In the genomic region with DNA sequence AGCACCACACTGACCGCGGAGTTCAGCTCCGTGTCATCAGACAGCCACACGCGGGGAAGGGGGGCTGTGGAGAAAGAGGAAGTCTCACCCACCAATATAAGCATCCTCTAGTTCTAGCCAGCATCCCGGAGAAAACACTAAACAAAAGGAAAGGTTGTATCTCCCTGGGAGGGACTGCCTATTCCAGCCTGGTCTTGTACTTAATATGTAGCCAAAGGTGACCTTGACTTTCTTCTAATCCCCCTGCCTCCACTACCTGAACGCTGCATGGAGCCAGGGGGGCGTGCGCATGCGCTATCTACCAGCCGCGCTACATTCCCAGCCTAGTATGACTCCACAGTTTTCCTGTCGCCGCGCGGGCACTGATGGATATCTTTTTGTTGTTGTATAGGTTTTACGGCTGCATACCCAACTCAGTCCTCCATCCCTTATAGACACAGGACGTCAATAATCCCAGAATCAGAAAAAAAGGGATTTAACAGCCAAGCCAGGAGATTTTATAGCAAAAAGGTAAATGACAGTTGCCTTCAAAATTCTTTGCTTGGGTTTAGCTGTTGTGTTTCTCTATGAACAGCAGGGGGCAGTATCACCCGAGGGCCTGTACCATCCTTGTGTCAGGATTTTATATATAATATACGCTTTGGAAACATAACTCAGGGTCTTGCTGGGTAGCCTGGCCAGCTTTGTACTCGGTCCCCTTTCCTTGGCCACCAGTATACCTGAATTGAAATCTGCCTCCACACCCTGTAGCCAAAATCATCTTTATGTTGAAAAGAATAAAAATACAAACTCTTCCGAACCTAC, we compare ENCODE assay signal across 8 mouse cellular contexts. TPM values are rescaled to one million over a fixed set of nuclear protein-coding genes. Genes with fewer than 3 reads are reported as not detected.
A peak's percentile ranks its signal among the peaks of the same experiment; 100 is the strongest.
DNase-seq lines count a peak whose midpoint lies in the region; ATAC-seq and TF ChIP-seq lines count a peak whose summit lies in the region.

No protein-coding gene starts in this region.

- no peak overlapping the region for H3K27ac ChIP-seq in heart, adult 2 months
- H3K27ac ChIP-seq in cortical plate, adult 2 months (ENCODE audit: insufficient read depth, low read length): no peak overlapping the region
- no peak overlapping the region for H3K27ac ChIP-seq in heart, embryonic 12.5 days (ENCODE audit: poor library complexity, severe bottlenecking)
- peak overlapping the region; percentile 73 for H3K27ac ChIP-seq in layer of hippocampus, adult 2 months
- H3K27ac ChIP-seq in lung, embryonic 14.5 days (ENCODE audit: low read depth): no peak overlapping the region

- no peaks in the 10 kb centered on the region for H3K36me3 ChIP-seq in heart, adult 2 months (ENCODE audit: control insufficient read depth, insufficient read depth, low read length)
- H3K36me3 ChIP-seq in heart, embryonic 12.5 days: no peaks in the 10 kb centered on the region
- H3K36me3 ChIP-seq in lung, embryonic 14.5 days (ENCODE audit: insufficient read depth): no peaks in the 10 kb centered on the region

- no peaks in the 10 kb centered on the region for H3K9me3 ChIP-seq in heart, embryonic 12.5 days (replicated peaks)
- no peaks in the 10 kb centered on the region for H3K9me3 ChIP-seq in lung, embryonic 14.5 days (ENCODE audit: low read depth, low read length)

- WGBS in heart, adult 2 months: 12% methylated on average over 22 of the region's 22 CpGs
- WGBS in heart, embryonic 12.5 days: 14% methylated on average over 22 of the region's 22 CpGs
- 11% methylated on average over 22 of the region's 22 CpGs for WGBS in lung, embryonic 14.5 days

- peak; percentile 77 for TF ChIP-seq CTCF in heart, adult 2 months (IDR thresholded peaks at IDR 0.05)
- peak; percentile 54 for TF ChIP-seq CTCF in cortical plate, adult 2 months (IDR thresholded peaks at IDR 0.05; ENCODE audit: extremely low read depth, insufficient read depth, low read length)
- TF ChIP-seq CTCF in layer of hippocampus, adult 2 months (conservative IDR thresholded peaks at IDR 0.05): peak; percentile 80
- peak; percentile 79 for TF ChIP-seq CTCF in lung, embryonic 14.5 days (IDR thresholded peaks at IDR 0.05; ENCODE audit: low read depth)

- H3K4me1 ChIP-seq in heart, adult 2 months (ENCODE audit: control insufficient read depth, insufficient read depth, low read length): no peaks in the 10 kb centered on the region
- no peaks in the 10 kb centered on the region for H3K4me1 ChIP-seq in cortical plate, adult 2 months (ENCODE audit: control insufficient read depth, insufficient read depth, low read length)
- H3K4me1 ChIP-seq in heart, embryonic 12.5 days (replicated peaks): peaks cover 14% of the 10 kb centered on the region
- no peaks in the 10 kb centered on the region for H3K4me1 ChIP-seq in lung, embryonic 14.5 days (ENCODE audit: insufficient read depth)

- no peaks in the 10 kb centered on the region for H3K79me2 ChIP-seq in heart, adult 2 months (replicated peaks; ENCODE audit: control insufficient read depth, insufficient read depth, low read length)

- no peak for TF ChIP-seq EP300 in heart, adult 2 months (IDR thresholded peaks at IDR 0.05; ENCODE audit: insufficient read depth, low read depth, low read length)

- H3K9ac ChIP-seq in heart, adult 2 months (ENCODE audit: low read depth, low read length): no peak overlapping the region
- H3K9ac ChIP-seq in heart, embryonic 12.5 days: 0 out of 2 replicates have a peak overlapping the region, but pooled peaks have one; percentile 30
- H3K9ac ChIP-seq in lung, embryonic 14.5 days: peak overlapping the region; percentile 34

- H3K27me3 ChIP-seq in heart, adult 2 months (ENCODE audit: control insufficient read depth, insufficient read depth, low read length): no peaks in the 10 kb centered on the region
- peaks cover 21% of the 10 kb centered on the region for H3K27me3 ChIP-seq in heart, embryonic 12.5 days (replicated peaks)
- no peaks in the 10 kb centered on the region for H3K27me3 ChIP-seq in lung, embryonic 14.5 days (ENCODE audit: insufficient read depth, low read length)

- TF ChIP-seq POLR2A in heart, adult 2 months (IDR thresholded peaks at IDR 0.05; ENCODE audit: insufficient read depth, low read depth, low read length): no peak
- peak; percentile 57; the same call in 1 of the 2 replicates for TF ChIP-seq POLR2A in cortical plate, adult 2 months (IDR thresholded peaks at IDR 0.05; ENCODE audit: extremely low read depth, insufficient read depth, low read length)

- DNase-seq in heart, adult 2 months: no peak
- DNase-seq in heart, postnatal 25 days (ENCODE audit: low spot score): no peak
- peak; percentile 47 to 66 for DNase-seq in layer of hippocampus, adult 2 months (ENCODE audit: low spot score in 2 of 2)
- DNase-seq in lung, embryonic 14.5 days: peak; percentile 76
- peak; percentile 70 for DNase-seq in retina, postnatal 1 day
- no peak for DNase-seq in gastrocnemius, postnatal 4 days (ENCODE audit: low spot score in 2 of 2)

- H3K4me3 ChIP-seq in heart, adult 2 months: peak overlapping the region; percentile 36
- peak overlapping the region; percentile 12; the same call in 1 of the 2 replicates for H3K4me3 ChIP-seq in cortical plate, adult 2 months (ENCODE audit: insufficient read depth, low read length)
- H3K4me3 ChIP-seq in heart, embryonic 12.5 days: peak overlapping the region; percentile 31
- H3K4me3 ChIP-seq in layer of hippocampus, adult 2 months: peak overlapping the region; percentile 50
- peak overlapping the region; percentile 20 for H3K4me3 ChIP-seq in lung, embryonic 14.5 days (ENCODE audit: low read depth, low read length)

- intact Hi-C loops in heart, adult 2 months (cut with DNase I): loop anchor here (2.0 kb wide), 1 partner anchor 159 kb away; no protein-coding TSS in a partner anchor
- intact Hi-C loops in heart, postnatal 25 days (cut with DNase I): loop anchor here (2.0 kb wide), 1 partner anchor 159 kb away; no protein-coding TSS in a partner anchor

- peak; percentile 62; the same call in 1 of the 2 replicates for ATAC-seq in heart, embryonic 12.5 days (ENCODE audit: insufficient number of reproducible peaks, low FRiP score)
- ATAC-seq in lung, embryonic 14.5 days (ENCODE audit: insufficient read depth): peak; percentile 41; the same call in 1 of the 2 replicates

- H3K4me2 ChIP-seq in heart, embryonic 12.5 days: peak overlapping the region; percentile 65
- H3K4me2 ChIP-seq in lung, embryonic 14.5 days: peak overlapping the region; percentile 61

RNA-seq across cellular contexts. Expression of gene Nipal3, which starts 12.9 kb away (rescaled TPM):
- 10 to 100 TPM; 35.0 to 41.5 TPM for total RNA-seq in heart, adult 2 months (2021)
- 27.0 and 39.4 TPM in 2 replicates for polyA plus RNA-seq in heart, adult 2 months (2012; rRNA removed)
- 10 to 100 TPM; 36.4 to 44.5 TPM for total RNA-seq in heart, postnatal 25 days (2021)
- 45.9 and 48.3 TPM in 2 replicates for polyA plus RNA-seq in cortical plate, adult 2 months (2012; rRNA removed)
- 4.0 and 4.2 TPM in 2 replicates for polyA plus RNA-seq in heart, embryonic 12.5 days (2016; fragmentation: Nextera tagmentation; extraction: Ambion mirVana)
- total RNA-seq in layer of hippocampus, adult 2 months (2021): 10 to 100 TPM; 81.8 to 85.3 TPM
- 3.4 and 4.7 TPM in 2 replicates for polyA plus RNA-seq in lung, embryonic 14.5 days (2014; fragmentation: Nextera tagmentation; extraction: Ambion mirVana)
- 1 to 10 TPM; 5.5 to 6.5 TPM for total RNA-seq in gastrocnemius, postnatal 4 days (2021)

RNA-seq across cellular contexts. Expression of gene Stpg1, which starts 13.2 kb away (rescaled TPM):
- total RNA-seq in heart, adult 2 months (2021): not detected
- polyA plus RNA-seq in heart, adult 2 months (2012; rRNA removed): 0.12 and 0.25 TPM in 2 replicates
- not detected for total RNA-seq in heart, postnatal 25 days (2021)
- 0.85 and 0.96 TPM in 2 replicates for polyA plus RNA-seq in cortical plate, adult 2 months (2012; rRNA removed)
- 0.31 and 0.47 TPM in 2 replicates for polyA plus RNA-seq in heart, embryonic 12.5 days (2016; fragmentation: Nextera tagmentation; extraction: Ambion mirVana)
- total RNA-seq in layer of hippocampus, adult 2 months (2021): 1 to 10 TPM; 1.4 to 2.2 TPM
- polyA plus RNA-seq in lung, embryonic 14.5 days (2014; fragmentation: Nextera tagmentation; extraction: Ambion mirVana): 0.14 and 0.29 TPM in 2 replicates
- not detected for total RNA-seq in gastrocnemius, postnatal 4 days (2021)

Comparison
In these comparisons a context has a peak if more than half of its experiments do, and no peak if none do; other contexts are left out.
1. DNase-seq: peak in layer of hippocampus, adult 2 months (2 of 2), lung, embryonic 14.5 days (single experiment) and retina, postnatal 1 day (single experiment); none in heart, adult 2 months (0 of 2), heart, postnatal 25 days (single experiment) and gastrocnemius, postnatal 4 days (0 of 2).
2. RNA of gene Nipal3, which starts 12.9 kb away (total RNA-seq): 81.8 to 85.3 TPM in layer of hippocampus, adult 2 months, 36.4 to 44.5 TPM in heart, postnatal 25 days and 35.0 to 41.5 TPM in heart, adult 2 months; 5.5 to 6.5 TPM in gastrocnemius, postnatal 4 days; every median in the first group is over 4 times any median in the second.
3. Peak in every context shown above with its lines, with median percentiles within 50 percentile points of each other: H3K4me3 ChIP-seq and CTCF ChIP-seq.